Mouse (Mus musculus): ENCODE data around the gene Duoxa1.

Gene Duoxa1

DNA sequence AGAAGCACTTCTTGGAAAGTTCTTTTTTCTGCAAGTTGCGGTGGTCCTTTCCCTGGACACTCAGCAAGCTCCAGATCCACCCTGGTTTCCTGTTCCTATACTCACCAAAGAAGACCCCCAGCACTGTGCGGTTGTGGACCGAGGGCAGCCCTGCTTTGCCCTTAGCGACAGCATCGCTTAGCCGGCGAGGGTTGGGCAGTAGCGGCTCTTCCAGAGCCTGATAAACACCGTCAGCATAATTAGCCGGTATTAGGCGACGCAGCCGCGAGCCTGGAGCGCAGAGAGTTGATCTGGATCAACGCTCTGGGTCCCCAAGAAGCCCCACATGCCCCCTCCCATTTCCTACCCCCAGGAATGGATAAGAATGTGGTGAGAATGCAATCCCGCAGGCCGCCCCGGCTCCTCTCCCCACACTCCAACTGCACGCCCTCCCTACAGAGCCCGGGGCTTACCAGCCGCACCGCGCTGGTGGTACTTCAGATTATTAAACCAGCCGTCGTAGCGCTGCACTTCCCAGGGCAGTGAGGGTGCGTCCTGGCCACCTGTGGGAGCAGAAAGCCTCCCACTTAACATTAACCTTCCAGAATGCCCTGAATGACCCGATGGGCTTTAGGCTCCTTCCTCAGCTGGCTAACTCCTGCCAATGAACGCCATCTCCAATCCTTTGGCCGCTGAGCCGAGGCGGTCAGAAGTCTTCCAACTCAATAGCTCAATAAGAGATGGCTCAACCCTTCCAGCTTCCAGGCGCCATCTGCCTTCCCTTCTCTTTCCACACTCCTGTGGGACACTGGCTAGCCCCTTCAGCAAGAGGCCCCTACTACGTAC is 16.0 kb downstream of the Duoxa1 start:
- DNase-seq (ENCODE audit: low spot score), result no peak

GRCm38 (mm10) chr2:122294916-122295315 is 18.6 kb downstream of the Duoxa1 start:
- DNase-seq (ENCODE audit: low spot score), result no peak

- DNase-seq (ENCODE audit: low spot score), result no peak
Measured at GRCm38 (mm10) chr2:122286137-122286536, 27.4 kb downstream of the Duoxa1 start.

DNA sequence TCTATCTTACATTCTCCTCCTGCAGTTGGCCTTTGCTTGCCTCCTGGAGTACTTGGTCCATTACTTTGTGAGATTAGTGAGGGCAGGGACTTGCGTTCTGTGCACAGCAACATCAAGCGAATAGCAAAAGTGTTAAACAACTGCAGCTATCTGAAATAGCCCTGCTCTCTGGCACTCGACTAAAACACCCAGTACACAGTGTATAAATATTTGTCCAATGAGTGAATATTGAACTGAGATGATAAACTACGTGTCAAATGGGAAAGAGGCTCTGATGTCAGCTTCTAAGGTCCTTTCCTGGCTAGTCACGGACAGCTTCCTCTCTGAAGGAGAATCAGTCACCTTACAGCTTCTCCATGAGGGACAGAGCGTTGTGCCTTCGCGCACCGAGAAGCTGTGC is 29.4 kb downstream of the Duoxa1 start:
- DNase-seq (ENCODE audit: low spot score), result no peak

DNA sequence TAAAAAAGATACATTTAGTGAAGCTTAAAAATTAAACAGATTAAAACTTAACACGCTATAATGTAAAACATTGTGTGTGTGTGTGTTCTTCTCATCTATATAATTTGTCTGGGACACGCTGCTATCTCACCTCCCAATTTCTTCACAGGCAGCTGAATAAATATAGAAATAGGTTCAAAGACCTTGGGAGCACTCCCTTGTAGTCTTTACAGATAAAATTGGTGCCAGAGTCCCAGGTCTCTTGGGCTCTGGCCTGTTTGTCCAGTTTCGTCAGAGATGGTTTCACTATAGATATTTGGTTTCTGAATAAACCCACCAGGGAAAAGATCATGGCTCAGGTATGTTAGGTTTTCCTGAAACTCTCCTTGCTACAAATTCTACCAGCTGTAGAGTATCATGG is 34.8 kb downstream of the Duoxa1 start:
- DNase-seq (ENCODE audit: low spot score), result no peak

DNA sequence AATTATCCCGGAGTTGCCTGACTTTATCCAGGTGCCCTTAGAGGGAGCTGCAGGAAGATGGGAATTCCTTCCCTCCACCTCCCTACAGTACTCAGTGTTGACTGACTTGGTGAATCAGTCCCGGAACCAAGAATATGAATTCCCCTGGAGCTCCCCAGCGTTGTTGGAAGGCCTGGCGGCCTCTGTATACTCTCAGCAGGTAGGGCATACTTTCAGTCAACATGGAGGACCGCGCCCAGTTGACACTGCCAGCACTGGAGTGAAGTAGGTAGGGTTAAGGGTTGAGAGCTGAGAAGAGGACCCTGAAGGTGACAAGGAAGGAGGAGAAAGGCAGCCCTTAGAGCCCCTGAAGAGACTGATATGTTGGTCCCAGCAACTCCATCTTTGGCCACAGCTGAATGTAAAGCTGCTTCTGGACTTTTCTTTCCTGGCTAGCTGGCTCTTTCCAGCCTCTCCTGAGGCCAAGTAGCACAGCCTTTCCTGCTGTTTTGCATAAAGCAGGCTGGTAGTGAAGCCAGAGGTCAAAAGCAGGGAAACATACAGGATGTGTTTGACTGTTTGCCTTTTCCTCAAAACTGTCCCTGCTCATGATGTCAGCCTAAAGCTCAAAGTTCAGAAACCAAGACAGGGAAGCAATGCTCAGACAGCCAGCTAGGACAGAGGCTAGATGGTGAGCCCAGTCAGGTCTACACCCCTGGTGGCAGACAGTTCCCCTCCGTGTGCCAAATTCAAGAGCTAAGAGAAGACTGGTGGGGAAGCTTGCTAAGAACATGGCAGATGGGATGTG is 46.9 kb downstream of the Duoxa1 start:
- DNase-seq (ENCODE audit: low spot score), result no peak

- DNase-seq (ENCODE audit: low spot score), result no peak
Measured at GRCm38 (mm10) chr2:122264690-122265089, 48.8 kb downstream of the Duoxa1 start.

- no peak for DNase-seq (ENCODE audit: low spot score)
Measured at GRCm38 (mm10) chr2:122260729-122261128, 52.8 kb downstream of the Duoxa1 start.

- no peak for DNase-seq (ENCODE audit: low spot score)
Measured at GRCm38 (mm10) chr2:122255997-122256396, 57.5 kb downstream of the Duoxa1 start.
